Mouse (Mus musculus): ENCODE data around the gene Tigit.

GRCm38 (mm10) chr16:43602573-43602972, 61.4 kb downstream of the Tigit start:
- TF ChIP-seq CTCF (IDR thresholded peaks at IDR 0.05; ENCODE audit: low read depth) (no peak), EP300 (optimal IDR thresholded peaks at IDR 0.05) (no peak)
